Mouse (Mus musculus) hindbrain, embryonic 15.5 days (tissue): ENCODE results near the gene Uts2. TPM values are rescaled to one million over a fixed set of nuclear protein-coding genes. Genes with fewer than 3 reads are reported as not detected.

ENCODE experiments used
- polyA plus RNA-seq: library from polyadenylated mRNA; unstranded; fragments of >200 nt; fragmentation: Nextera tagmentation; extraction: Ambion mirVana; gene quantifications from 2 replicates; pipeline ENCODE4 v1.2.1, GENCODE M21; 2015

Gene Uts2
- polyA plus RNA-seq, 1 experiment from 2014 or later = 0.41 TPM

Other genes with a start within 250 kb of the Uts2 start
- gene Errfi1, start 143.2 kb upstream of the Uts2 start, polyA plus RNA-seq = 29.0 and 31.7 TPM in 2 replicates
- gene Park7, start 82.7 kb upstream of the Uts2 start, polyA plus RNA-seq = 372 and 389 TPM in 2 replicates
- 0.34 and 0.41 TPM in 2 replicates for gene Tnfrsf9, start 82.5 kb upstream of the Uts2 start, polyA plus RNA-seq
- gene Per3, start 47.6 kb downstream of the Uts2 start, polyA plus RNA-seq = 4.2 and 4.6 TPM in 2 replicates
- 51.9 and 55.3 TPM in 2 replicates for gene Vamp3, start 60.9 kb downstream of the Uts2 start, polyA plus RNA-seq
- not detected in 2 replicates for gene Gm13090, start 92.5 kb downstream of the Uts2 start, polyA plus RNA-seq